Mouse (Mus musculus) inflammation-experienced regulatory T-cells, adult 6 months (primary cell): ENCODE data around the gene Rasgef1b. TPM values are rescaled to one million over a fixed set of nuclear protein-coding genes. Genes with fewer than 3 reads are reported as not detected.
A peak's percentile ranks its signal among the peaks of the same experiment; 100 is the strongest.

ENCODE experiments used
- ATAC-seq: one replicate; pipeline ENCODE4 v1.8.0; 2017
- polyA plus RNA-seq, 3 experiments: library from polyadenylated mRNA; unstranded; fragments of 100-300 nt; shearing (Covaris generic); gene quantifications; one replicate each; pipeline ENCODE4 v1.2.1; 2017

Rasgef1b gene
- polyA plus RNA-seq, 3 experiments from 2014 or later: 1.6 to 3.3 (median 2.5) TPM

DNA sequence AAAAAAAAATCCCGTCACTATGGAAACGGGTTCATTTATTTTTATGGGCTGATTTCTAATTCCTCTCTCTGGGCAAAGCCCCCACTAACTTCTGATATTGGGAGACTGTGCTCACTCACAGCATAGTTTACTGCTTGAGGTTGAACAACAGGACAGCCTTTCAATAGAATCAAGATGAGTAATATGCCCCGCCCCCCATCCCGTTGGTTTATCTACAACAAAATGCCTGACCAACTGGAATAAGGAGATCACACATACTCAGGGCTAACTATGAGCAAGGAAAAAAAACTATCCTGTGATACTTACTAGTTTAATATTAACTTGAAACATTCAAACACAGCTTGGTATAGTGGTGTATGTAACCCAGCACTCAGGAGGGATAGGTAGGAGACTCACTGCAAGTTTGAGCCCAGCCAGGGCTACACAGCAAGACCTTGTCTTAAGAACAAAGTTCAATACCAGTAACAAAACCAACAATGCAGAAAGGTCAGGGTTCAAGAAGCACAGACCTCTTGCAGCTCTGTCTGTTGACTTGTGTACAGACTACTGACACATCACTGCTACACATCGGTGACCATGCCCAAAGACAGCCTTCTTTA, 330.3 kb downstream of the Rasgef1b start:
- no peak for ATAC-seq

DNA sequence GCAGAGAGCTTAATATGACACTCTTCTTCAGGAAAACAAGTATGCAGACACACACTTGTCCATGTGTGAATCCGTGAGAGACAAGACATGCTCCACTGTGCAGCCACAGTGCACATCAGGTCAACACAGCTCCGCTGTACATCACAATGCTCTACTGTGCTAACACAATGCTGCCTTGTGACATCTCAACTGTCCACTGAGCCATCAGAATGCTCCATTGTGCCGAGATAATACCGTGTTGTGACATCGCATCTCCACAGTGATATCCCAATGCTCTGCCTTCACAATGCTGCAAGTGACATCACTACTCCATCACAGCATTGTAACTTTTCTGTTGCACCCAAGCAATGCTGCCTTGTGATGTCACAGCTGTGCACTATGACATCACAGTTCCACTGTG, 334.3 kb downstream of the Rasgef1b start:
- no peak for ATAC-seq

DNA sequence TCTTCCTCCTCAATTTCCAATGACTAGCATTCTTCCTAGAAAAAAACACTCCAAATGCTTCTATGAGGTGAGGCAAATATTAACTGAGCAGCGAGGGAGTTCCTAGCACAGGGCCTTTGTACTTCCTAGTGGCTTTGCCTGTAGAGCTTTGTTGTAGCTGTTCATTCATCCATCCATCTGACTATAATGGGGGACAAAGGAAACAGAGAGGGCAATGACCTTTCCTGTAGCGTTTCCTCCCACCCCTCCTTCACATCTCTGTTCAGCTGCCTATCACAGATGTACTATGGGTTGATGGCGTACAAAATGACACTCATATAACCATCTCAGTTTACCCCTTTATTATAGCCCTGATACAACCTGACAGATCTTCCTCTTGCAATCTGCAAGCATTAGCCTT, 337.3 kb downstream of the Rasgef1b start:
- ATAC-seq: no peak

- no peak for ATAC-seq
These were observed 338.1 kb downstream of the Rasgef1b start for GRCm38 (mm10) chr5:99390776-99391175.

- ATAC-seq: no peak
These were observed 338.6 kb downstream of the Rasgef1b start for GRCm38 (mm10) chr5:99390314-99390713.

GRCm38 (mm10) chr5:99388585-99389250, 340.1 kb downstream of the Rasgef1b start:
- ATAC-seq: no peak

GRCm38 (mm10) chr5:99388131-99388530, 340.7 kb downstream of the Rasgef1b start:
- no peak for ATAC-seq

DNA sequence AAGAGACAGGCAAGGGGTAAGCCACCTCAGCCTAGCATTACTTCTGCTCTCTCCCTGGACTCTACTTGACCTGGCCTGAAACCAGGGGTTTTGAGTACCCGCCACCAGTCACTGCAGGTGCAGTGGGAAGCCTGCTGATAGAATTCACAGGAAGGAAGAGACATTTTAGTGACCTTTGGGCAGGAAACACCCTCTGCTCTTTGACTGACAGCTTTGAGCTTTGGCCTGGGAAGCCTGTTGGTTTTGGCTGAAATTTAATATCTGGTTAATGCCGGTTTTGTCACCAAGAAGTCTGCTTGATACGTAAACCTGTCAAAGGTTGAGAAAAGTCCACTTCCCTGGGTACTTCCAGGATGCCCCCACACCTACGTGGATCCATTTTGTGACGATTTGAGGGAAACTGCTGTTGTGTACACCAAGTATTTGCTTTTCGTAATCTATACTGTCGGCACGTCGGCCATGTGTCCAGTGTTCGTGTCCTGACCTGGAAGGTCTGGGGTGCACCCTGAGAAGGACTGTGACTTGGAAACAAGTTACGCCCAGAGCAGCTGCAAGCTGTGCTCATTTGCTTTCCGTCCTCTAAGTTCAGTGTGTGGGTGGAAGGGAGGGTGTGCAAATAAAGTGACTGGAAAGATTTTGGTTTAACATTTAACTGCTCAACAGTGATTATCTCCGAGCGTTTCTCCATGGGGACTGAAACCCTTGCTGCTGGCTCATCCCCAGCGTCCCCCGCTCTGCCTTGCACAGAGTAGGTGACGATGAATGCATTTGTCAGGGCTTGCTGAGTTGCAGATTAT, 341.5 kb downstream of the Rasgef1b start:
- peak; percentile 25 for ATAC-seq

DNA sequence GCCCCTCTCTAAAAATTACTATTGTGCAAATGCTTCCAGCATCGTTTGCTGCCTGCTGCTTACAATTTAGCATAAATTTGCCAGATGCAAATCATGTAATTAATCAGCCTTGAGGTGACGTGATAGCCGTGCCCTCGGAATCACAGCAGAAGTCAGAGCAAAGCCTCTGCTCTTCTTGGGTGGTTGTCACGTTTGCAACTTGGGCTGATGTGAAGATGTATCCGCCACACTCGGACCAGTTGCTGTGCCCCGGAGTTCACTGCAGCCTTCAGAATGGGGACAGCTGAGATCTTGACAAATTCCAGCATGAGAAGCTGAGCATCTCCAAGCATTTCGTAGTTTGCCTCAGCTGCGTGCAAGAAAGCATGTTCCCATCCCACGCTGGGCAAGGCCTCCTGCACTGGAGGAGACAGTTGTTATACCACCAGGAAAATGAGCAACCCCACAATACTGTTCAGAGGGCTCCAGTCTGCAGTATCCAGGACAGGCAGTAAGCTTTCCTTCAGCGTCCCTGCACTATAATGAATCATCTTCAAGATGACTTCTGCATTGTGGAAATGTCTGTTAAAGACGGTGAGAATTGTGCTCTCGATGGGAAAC, 342.5 kb downstream of the Rasgef1b start:
- ATAC-seq: no peak

- ATAC-seq: no peak
These were observed 343.1 kb downstream of the Rasgef1b start for GRCm38 (mm10) chr5:99385737-99386136.

DNA sequence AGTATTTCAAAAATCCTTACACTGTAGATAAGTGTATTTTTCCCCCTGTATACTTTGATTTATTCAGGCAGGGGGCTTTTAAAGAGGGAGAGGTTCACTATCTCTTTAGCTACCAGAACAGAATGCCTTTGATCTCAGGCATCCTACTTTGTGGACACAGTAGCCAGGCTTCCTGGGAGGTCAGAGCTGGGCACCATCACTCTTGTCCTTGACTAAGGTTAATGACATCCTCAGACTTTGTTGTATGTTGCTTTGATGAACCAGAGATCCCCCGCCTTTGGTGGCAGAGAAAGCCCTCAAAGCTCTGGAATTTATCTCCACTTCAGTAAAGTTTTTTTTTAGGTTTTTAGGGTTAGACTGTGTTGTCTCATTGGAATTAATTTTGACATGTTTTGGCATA, 343.8 kb downstream of the Rasgef1b start:
- ATAC-seq: no peak

DNA sequence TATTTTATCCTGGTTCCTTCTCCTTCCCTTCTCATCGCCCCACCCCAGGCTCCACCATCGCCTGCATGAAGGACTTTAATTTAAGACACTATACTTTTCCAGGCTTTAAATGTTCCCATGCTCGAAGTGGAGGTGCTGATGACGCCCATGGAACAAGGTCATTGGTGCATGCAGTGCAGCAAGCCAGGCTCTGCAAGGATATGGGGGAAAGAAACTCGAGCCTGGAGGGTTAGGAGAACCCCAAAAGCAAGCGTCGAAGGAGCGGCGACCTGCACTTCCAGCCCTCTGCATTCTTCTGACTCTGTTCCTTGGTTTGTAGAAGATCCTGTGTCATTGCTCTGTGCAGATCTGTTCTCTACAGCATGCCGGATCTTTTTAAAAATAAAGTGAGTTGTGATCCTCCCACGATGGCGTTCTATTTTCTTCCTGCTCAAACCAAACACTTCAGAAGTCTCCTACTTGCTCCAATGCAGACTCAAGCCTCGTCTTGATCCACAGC, 345.0 kb downstream of the Rasgef1b start:
- no peak for ATAC-seq

GRCm38 (mm10) chr5:99382786-99383185, 346.1 kb downstream of the Rasgef1b start:
- no peak for ATAC-seq

GRCm38 (mm10) chr5:99381639-99382038, 347.2 kb downstream of the Rasgef1b start:
- ATAC-seq: no peak

DNA sequence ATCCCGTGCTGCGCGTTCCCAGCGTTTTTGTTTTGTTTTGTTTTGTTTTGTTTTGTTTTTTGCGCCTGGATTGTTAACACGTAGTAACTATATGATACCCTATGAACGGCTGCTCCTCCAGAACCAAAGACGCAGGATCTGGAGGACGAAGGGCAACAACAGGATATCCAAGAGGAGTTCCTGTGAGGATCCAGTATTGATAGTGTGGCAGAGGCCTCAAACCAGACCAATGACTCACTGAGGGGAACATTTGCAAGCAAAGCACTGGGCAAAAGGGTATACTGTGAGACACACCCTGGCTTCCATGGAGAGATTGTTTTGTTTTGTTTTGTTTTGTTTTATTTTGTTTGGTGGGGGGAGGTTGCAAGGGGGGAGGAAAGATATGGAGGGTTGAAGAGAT, 348.0 kb downstream of the Rasgef1b start:
- ATAC-seq: no peak

DNA sequence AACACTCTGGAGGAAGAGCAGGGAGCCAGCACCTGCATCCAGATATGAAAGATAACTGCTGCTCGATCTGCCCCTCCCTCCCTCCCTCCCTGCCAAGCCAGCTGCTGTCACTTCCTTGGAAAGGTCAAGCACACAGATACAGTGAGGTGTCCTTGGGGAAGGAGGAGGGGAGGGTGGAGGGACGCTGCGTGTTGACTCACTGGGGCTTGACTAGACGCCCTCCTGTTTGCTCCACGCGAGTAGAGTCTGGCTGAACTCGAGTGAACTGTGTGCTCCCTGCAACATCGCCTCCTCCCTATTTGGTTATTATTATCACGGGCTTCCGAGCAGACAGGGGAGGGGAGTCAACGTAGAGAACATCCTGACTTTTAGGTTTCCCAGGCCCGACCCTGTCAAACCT, 348.7 kb downstream of the Rasgef1b start:
- no peak for ATAC-seq

DNA sequence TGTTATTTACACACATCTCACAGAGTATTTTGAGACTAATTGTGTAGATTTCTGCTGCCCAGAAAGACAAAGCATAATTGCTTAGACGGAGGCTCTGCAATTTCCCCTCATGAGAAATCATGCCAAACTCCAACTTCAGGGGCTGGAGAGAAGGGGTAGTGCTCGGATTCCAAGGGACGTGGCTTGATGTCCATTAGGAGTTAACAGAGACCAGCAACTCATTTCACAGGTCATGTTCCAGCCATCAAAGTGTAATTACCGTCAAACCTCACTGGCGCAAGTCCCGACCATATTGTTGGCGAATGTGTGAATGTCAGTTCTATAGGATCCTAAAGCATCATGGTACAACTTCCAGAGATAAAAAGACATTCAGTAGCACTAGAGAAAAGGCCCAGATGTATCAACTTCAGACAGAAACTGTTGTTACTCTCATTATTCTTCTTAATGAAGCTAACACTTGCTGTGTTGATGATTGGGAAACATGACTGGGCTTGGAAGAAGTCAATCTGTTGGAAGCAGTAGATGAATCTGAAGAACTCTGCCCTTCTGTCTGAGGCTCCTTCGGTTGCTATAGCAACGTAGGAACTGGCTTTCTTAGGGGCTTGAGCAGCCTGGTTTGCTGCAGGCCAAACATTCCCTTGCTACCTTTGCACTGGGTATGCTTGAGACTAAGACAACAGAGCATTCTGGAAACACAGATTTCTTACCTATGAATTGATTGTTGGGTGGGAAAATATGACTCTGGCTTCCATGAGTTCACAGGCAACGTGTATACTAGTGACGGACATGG, 350.2 kb downstream of the Rasgef1b start:
- ATAC-seq: no peak

- ATAC-seq: no peak
These were observed 353.1 kb downstream of the Rasgef1b start for GRCm38 (mm10) chr5:99375725-99376124.

DNA sequence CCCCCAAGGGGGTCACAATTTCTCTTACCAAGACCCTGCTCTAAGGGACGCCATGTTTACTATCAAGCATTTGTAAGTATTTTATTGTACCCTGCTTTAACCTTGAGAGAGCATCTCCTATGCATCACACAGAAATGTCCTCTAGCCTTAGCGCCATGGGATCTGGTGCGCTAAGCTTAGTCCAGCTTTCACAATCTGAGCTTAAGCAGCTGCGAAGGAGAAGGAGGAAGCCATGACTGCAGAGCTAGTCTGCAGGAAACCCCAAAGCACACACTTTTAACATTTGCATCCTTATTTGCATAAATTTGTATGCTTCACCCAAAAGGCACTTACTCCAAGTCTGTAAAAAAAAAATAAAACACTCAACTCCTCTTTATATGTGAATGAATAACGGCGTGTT, 354.4 kb downstream of the Rasgef1b start:
- ATAC-seq: no peak

DNA sequence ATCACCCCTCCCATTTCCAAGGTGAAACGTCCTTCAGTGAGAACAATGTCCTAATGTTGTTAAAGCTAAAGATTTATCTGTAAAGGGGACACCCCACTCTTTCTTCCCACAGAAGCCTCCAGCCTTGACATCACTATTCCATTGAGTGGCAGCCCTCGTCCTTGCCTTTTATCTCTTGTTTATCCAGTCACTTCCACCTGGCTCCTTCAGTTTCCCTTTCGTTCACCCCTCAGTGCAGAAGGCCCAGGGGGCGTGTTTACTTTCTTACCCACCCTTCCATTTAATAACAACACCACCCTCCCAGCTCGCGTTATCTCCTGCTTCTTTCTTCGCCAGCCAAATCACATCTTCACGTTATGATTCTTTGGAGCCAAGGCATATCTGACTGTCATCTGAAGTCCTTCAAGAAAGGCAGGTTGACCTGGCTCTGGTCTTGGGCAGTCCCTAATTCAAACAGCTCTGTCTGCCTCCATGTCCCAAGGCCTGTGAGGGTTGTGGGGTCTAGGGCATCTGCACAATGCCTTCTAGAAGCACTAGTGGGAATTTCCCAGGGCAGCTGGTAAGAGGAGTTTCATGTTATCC, 355.2 kb downstream of the Rasgef1b start:
- ATAC-seq: no peak

DNA sequence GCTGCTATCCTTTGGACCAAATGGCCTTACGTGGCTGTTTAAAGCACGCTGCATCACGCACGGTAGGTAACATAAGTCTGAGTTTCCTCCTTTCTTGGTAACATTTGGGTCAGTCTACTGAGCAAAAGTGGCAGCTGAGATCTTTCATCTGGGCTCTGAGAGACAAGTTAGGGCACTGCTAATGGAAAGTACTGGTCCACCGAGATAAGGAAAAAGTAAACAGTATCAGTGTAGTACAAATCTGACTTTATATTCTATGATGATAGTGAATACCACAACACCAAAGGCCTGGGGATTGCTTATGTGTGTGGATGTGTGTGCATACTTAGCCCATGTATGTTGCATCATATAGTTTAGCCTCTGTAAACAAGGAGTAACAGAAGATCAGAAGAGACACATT, 358.2 kb downstream of the Rasgef1b start:
- no peak for ATAC-seq

DNA sequence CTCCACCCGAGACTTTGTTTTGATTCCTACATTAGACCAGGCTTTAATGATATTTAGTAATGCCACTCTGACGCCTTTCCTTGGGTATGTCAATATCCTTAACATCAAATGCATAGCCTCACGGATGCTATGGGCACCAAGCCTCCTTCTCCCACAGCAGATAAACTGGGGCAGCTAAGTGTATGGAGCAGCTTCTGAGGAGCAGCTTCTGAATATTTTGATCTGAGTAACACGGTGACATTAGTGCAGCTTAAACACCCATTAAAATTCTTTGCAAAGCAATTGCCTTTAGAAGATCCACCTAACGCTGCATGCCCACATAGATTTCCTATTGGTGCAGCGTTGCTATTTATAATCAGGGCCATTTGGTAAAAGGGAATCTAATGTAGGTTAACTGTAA, 359.6 kb downstream of the Rasgef1b start:
- ATAC-seq: no peak
